Mouse (Mus musculus): ENCODE measurements around the gene Gm28372. TPM values are rescaled to one million over a fixed set of nuclear protein-coding genes. Genes with fewer than 3 reads are reported as not detected.
A peak's percentile ranks its signal among the peaks of the same experiment; 100 is the strongest.

Gm28372 gene
- total and polyA plus RNA-seq, 2 experiments from 2014 or later = 0.20 TPM; not detected in 1

GRCm38 (mm10) chr2:130433152-130433551 is 28.1 kb downstream of the Gm28372 start:
- peaks cover 9% of the 10 kb centered on the region for H3K36me3 ChIP-seq (ENCODE audit: insufficient read depth, low read length)
- no peaks in the 10 kb centered on the region for H3K27me3 ChIP-seq (ENCODE audit: insufficient read depth, low read length)
- peak; percentile 80 for DNase-seq (ENCODE audit: low spot score)
- no peak overlapping the region for H3K9ac ChIP-seq (replicated peaks; ENCODE audit: low read length)
- peak; percentile 64; the same call in 1 of the 2 replicates for ATAC-seq
- no peak overlapping the region for H3K27ac ChIP-seq
- no peaks in the 10 kb centered on the region for H3K4me1 ChIP-seq (ENCODE audit: insufficient read depth, low read length)
- H3K9me3 ChIP-seq (ENCODE audit: low read length) = no peaks in the 10 kb centered on the region
- WGBS = 20% methylated on average over 4 of the region's 4 CpGs
- peak; percentile 77 for TF ChIP-seq CTCF (IDR thresholded peaks at IDR 0.05; ENCODE audit: low read depth)
- H3K4me2 ChIP-seq (ENCODE audit: low read depth, low read length) = no peak overlapping the region
- no peak overlapping the region for H3K4me3 ChIP-seq (ENCODE audit: low read length)

- ATAC-seq (no peak), DNase-seq (ENCODE audit: low spot score) (no peak)
- Histone ChIP-seq H3K4me1 (ENCODE audit: insufficient read depth, low read length) (no peaks in the 10 kb centered on the region), H3K27me3 (ENCODE audit: insufficient read depth, low read length) (no peaks in the 10 kb centered on the region), H3K9ac (replicated peaks; ENCODE audit: low read length) (no peak overlapping the region), H3K9me3 (ENCODE audit: low read length) (no peaks in the 10 kb centered on the region), H3K36me3 (ENCODE audit: insufficient read depth, low read length) (peaks cover 45% of the 10 kb centered on the region), H3K4me3 (ENCODE audit: low read length) (no peak overlapping the region), H3K4me2 (ENCODE audit: low read depth, low read length) (no peak overlapping the region), H3K27ac (no peak overlapping the region)
- WGBS = 98% methylated on average over 1 of the region's 1 CpGs
- TF ChIP-seq CTCF (IDR thresholded peaks at IDR 0.05; ENCODE audit: low read depth) = no peak
These were observed 31.7 kb downstream of the Gm28372 start for GRCm38 (mm10) chr2:130436769-130437168.

GRCm38 (mm10) chr2:130438861-130439260 is 33.8 kb downstream of the Gm28372 start:
- 77% methylated on average over 3 of the region's 3 CpGs for WGBS
- DNase-seq (ENCODE audit: low spot score) = no peak
- no peak for ATAC-seq

GRCm38 (mm10) chr2:130439840-130440480 is 34.9 kb downstream of the Gm28372 start:
- Histone ChIP-seq H3K4me1 (ENCODE audit: insufficient read depth, low read length) (no peaks in the 10 kb centered on the region), H3K9ac (replicated peaks; ENCODE audit: low read length) (no peak overlapping the region), H3K4me2 (ENCODE audit: low read depth, low read length) (no peak overlapping the region), H3K36me3 (ENCODE audit: insufficient read depth, low read length) (peaks cover 68% of the 10 kb centered on the region), H3K9me3 (ENCODE audit: low read length) (no peaks in the 10 kb centered on the region), H3K27ac (no peak overlapping the region), H3K27me3 (ENCODE audit: insufficient read depth, low read length) (no peaks in the 10 kb centered on the region), H3K4me3 (ENCODE audit: low read length) (no peak overlapping the region)
- TF ChIP-seq CTCF (IDR thresholded peaks at IDR 0.05; ENCODE audit: low read depth) = no peak
- DNase-seq (ENCODE audit: low spot score) = no peak
- 86% methylated on average over 4 of the region's 4 CpGs for WGBS
- ATAC-seq = no peak; the same call in 1 of the 2 replicates

More at GRCm38 (mm10) chr2:130438861-130439260, 33.8 kb downstream of the Gm28372 start:
- H3K27ac ChIP-seq = no peak overlapping the region
- no peaks in the 10 kb centered on the region for H3K4me1 ChIP-seq (ENCODE audit: insufficient read depth, low read length)
- no peak overlapping the region for H3K9ac ChIP-seq (replicated peaks; ENCODE audit: low read length)
- no peak overlapping the region for H3K4me2 ChIP-seq (ENCODE audit: low read depth, low read length)
- H3K36me3 ChIP-seq (ENCODE audit: insufficient read depth, low read length) = peaks cover 61% of the 10 kb centered on the region
- no peaks in the 10 kb centered on the region for H3K27me3 ChIP-seq (ENCODE audit: insufficient read depth, low read length)
- no peak overlapping the region for H3K4me3 ChIP-seq (ENCODE audit: low read length)
- TF ChIP-seq CTCF (IDR thresholded peaks at IDR 0.05; ENCODE audit: low read depth) = no peak
- no peaks in the 10 kb centered on the region for H3K9me3 ChIP-seq (ENCODE audit: low read length)

GRCm38 (mm10) chr2:130442162-130442561 is 37.1 kb downstream of the Gm28372 start:
- no peaks in the 10 kb centered on the region for H3K9me3 ChIP-seq (ENCODE audit: low read length)
- WGBS = 87% methylated on average over 10 of the region's 10 CpGs
- DNase-seq (ENCODE audit: low spot score) = no peak
- H3K9ac ChIP-seq (replicated peaks; ENCODE audit: low read length) = no peak overlapping the region
- no peaks in the 10 kb centered on the region for H3K27me3 ChIP-seq (ENCODE audit: insufficient read depth, low read length)
- no peaks in the 10 kb centered on the region for H3K4me1 ChIP-seq (ENCODE audit: insufficient read depth, low read length)
- ATAC-seq = no peak
- no peak for TF ChIP-seq CTCF (IDR thresholded peaks at IDR 0.05; ENCODE audit: low read depth)
- H3K27ac ChIP-seq = no peak overlapping the region
- no peak overlapping the region for H3K4me3 ChIP-seq (ENCODE audit: low read length)
- H3K4me2 ChIP-seq (ENCODE audit: low read depth, low read length) = no peak overlapping the region
- H3K36me3 ChIP-seq (ENCODE audit: insufficient read depth, low read length) = peaks cover 68% of the 10 kb centered on the region

GRCm38 (mm10) chr2:130448449-130448848 is 43.4 kb downstream of the Gm28372 start:
- H3K4me2 ChIP-seq (ENCODE audit: low read depth, low read length) = no peak overlapping the region
- no peaks in the 10 kb centered on the region for H3K9me3 ChIP-seq (ENCODE audit: low read length)
- TF ChIP-seq CTCF (IDR thresholded peaks at IDR 0.05; ENCODE audit: low read depth) = 0 out of 2 replicates have a peak, but pooled peaks have one; percentile 22
- H3K9ac ChIP-seq (replicated peaks; ENCODE audit: low read length) = no peak overlapping the region
- DNase-seq (ENCODE audit: low spot score) (no peak), ATAC-seq (no peak)
- peaks cover 11% of the 10 kb centered on the region for H3K36me3 ChIP-seq (ENCODE audit: insufficient read depth, low read length)
- no peak overlapping the region for H3K4me3 ChIP-seq (ENCODE audit: low read length)
- no peak overlapping the region for H3K27ac ChIP-seq
- H3K4me1 ChIP-seq (ENCODE audit: insufficient read depth, low read length) = peaks cover 15% of the 10 kb centered on the region
- no peaks in the 10 kb centered on the region for H3K27me3 ChIP-seq (ENCODE audit: insufficient read depth, low read length)
